Mouse (Mus musculus) spleen, adult 2 months (tissue): ENCODE data around the gene Commd8. TPM values are rescaled to one million over a fixed set of nuclear protein-coding genes. Genes with fewer than 3 reads are reported as not detected.

Source experiments
- DNase-seq, 2 experiments: peaks; one replicate each; pipeline versions ENCODE4 v3.0.0 to v3.0.0-alpha.2; 2012 to 2021; ENCODE audit warnings: low spot score in 2 of 2, low read depth in 1 of 2
- H3K27ac ChIP-seq: fragments of 200-500 bp; 2 replicates; pipeline ENCODE4 v1.5.1; 2012; ENCODE audit warnings: low read length, inconsistent platforms; ENCODE audit not compliant: insufficient read depth
- H3K27me3 ChIP-seq: fragments of 200-500 bp; 2 replicates; pipeline ENCODE4 v1.6.1; 2012; ENCODE audit warnings: mild to moderate bottlenecking, moderate library complexity, low read length, inconsistent platforms; ENCODE audit not compliant: control insufficient read depth, insufficient read depth
- H3K36me3 ChIP-seq: fragments of 200-500 bp; 2 replicates; pipeline ENCODE4 v1.6.1; 2012; ENCODE audit warnings: mild to moderate bottlenecking, low read length, inconsistent platforms; ENCODE audit not compliant: control insufficient read depth, insufficient read depth
- H3K4me1 ChIP-seq: fragments of 200-500 bp; 2 replicates; pipeline ENCODE4 v1.6.1; 2011; ENCODE audit warnings: inconsistent platforms; ENCODE audit not compliant: control insufficient read depth, insufficient read depth, insufficient read length
- H3K4me3 ChIP-seq: fragments of 200-500 bp; 2 replicates; pipeline ENCODE4 v1.5.1; 2011; ENCODE audit warnings: mild to moderate bottlenecking, inconsistent platforms; ENCODE audit not compliant: insufficient read depth, insufficient read length; ENCODE audit errors: extremely low read depth
- CTCF ChIP-seq: fragments of 200-500 bp; IDR thresholded peaks from 2 replicates; pipeline ENCODE4 v1.5.1; 2011; ENCODE audit warnings: mild to moderate bottlenecking, inconsistent platforms; ENCODE audit not compliant: insufficient read depth, insufficient read length, insufficient replicate concordance; ENCODE audit errors: extremely low read depth
- POLR2A ChIP-seq: fragments of 200-500 bp; IDR thresholded peaks from 2 replicates; pipeline ENCODE4 v1.6.1; 2011; ENCODE audit warnings: low read depth, low read length, inconsistent platforms
- WGBS: fragments of 180-500 bp; shearing (Covaris S2); methylation state at CpG from one replicate; pipeline ENCODE4 v1.1.7; 2018; 5-methylcytosine and 5-hydroxymethylcytosine counted together
- polyA plus RNA-seq: library from polyadenylated mRNA; depleted of rRNA; stranded (reverse); fragments of >200 nt; gene quantifications from 2 replicates; pipeline ENCODE4 v1.2.3, GENCODE M21; 2012; rRNA removed

The Commd8 gene
- 4.4 and 5.2 TPM in 2 replicates for polyA plus RNA-seq

GRCm38 (mm10) chr5:72167594-72168284 lies at the start of gene Commd8:
Commd8 (minus strand) TSS chr5:72168189.
- peaks cover 5% of the 10 kb centered on the region for H3K36me3 ChIP-seq
- H3K4me3 ChIP-seq = peak within 1 kb of the TSS; percentile 75
- no peaks in the 10 kb centered on the region for H3K27me3 ChIP-seq
- 2% methylated on average over 38 of the region's 38 CpGs for WGBS
- peak; percentile 83 to 96 for DNase-seq
- H3K4me1 ChIP-seq = peaks cover 10% of the 10 kb centered on the region
- peak within 1 kb of the TSS; percentile 91 for H3K27ac ChIP-seq
- TF ChIP-seq POLR2A (peak; percentile 96), CTCF (no peak)

- H3K4me1 ChIP-seq = no peaks in the 10 kb centered on the region; the same call in 1 of the 2 replicates
- WGBS = 91% methylated on average over 18 of the region's 18 CpGs
- H3K4me3 ChIP-seq = no peak overlapping the region
- H3K36me3 ChIP-seq = peaks cover 5% of the 10 kb centered on the region; the same call in 1 of the 2 replicates
- no peaks in the 10 kb centered on the region for H3K27me3 ChIP-seq
- no peak for DNase-seq
- no peak for TF ChIP-seq POLR2A
- no peak for TF ChIP-seq CTCF
- H3K27ac ChIP-seq = no peak overlapping the region
These were observed 43.8 kb upstream of the Commd8 start for GRCm38 (mm10) chr5:72211741-72212140.

- Histone ChIP-seq H3K27ac (no peak overlapping the region), H3K27me3 (no peaks in the 10 kb centered on the region), H3K4me1 (no peaks in the 10 kb centered on the region; the same call in 1 of the 2 replicates), H3K4me3 (no peak overlapping the region), H3K36me3 (peaks cover 5% of the 10 kb centered on the region; the same call in 1 of the 2 replicates)
- no peak for DNase-seq
- TF ChIP-seq POLR2A (no peak), CTCF (no peak)
- 89% methylated on average over 5 of the region's 5 CpGs for WGBS
These were observed 42.8 kb upstream of the Commd8 start for GRCm38 (mm10) chr5:72210812-72211139.

GRCm38 (mm10) chr5:72210123-72210811 lies 42.3 kb upstream of the Commd8 start:
- no peaks in the 10 kb centered on the region; the same call in 1 of the 2 replicates for H3K4me1 ChIP-seq
- H3K27ac ChIP-seq = no peak overlapping the region
- H3K27me3 ChIP-seq = no peaks in the 10 kb centered on the region
- no peak for DNase-seq
- 92% methylated on average over 13 of the region's 13 CpGs for WGBS
- peaks cover 5% of the 10 kb centered on the region; the same call in 1 of the 2 replicates for H3K36me3 ChIP-seq
- no peak for TF ChIP-seq POLR2A
- no peak for TF ChIP-seq CTCF
- H3K4me3 ChIP-seq = no peak overlapping the region

GRCm38 (mm10) chr5:72208515-72208914 lies 40.5 kb upstream of the Commd8 start:
- Histone ChIP-seq H3K4me1 (peaks cover 4% of the 10 kb centered on the region), H3K27me3 (no peaks in the 10 kb centered on the region), H3K4me3 (no peak overlapping the region), H3K36me3 (peaks cover 2% of the 10 kb centered on the region; the same call in 1 of the 2 replicates), H3K27ac (no peak overlapping the region)
- WGBS = 87% methylated on average over 1 of the region's 1 CpGs
- DNase-seq = no peak
- no peak for TF ChIP-seq CTCF
- no peak for TF ChIP-seq POLR2A

GRCm38 (mm10) chr5:72205271-72205670 lies 37.3 kb upstream of the Commd8 start:
- H3K27me3 ChIP-seq = no peaks in the 10 kb centered on the region
- TF ChIP-seq CTCF (no peak), POLR2A (no peak)
- DNase-seq = no peak
- H3K27ac ChIP-seq = no peak overlapping the region
- peak overlapping the region; percentile 32 for H3K4me3 ChIP-seq
- 79% methylated on average over 5 of the region's 5 CpGs for WGBS
- H3K4me1 ChIP-seq = peaks cover 10% of the 10 kb centered on the region
- no peaks in the 10 kb centered on the region for H3K36me3 ChIP-seq
